Mouse (Mus musculus) forelimb bud, embryonic 11.5 days (tissue): ENCODE results near the gene Hsd3b7.
"Not testable (repeated sequence)": the region's sequence is repeated elsewhere in the genome, so short reads cannot be mapped to it uniquely, and the experiment has no call there.

Experiments
- DNase-seq: peaks from one replicate; pipeline ENCODE4 v3.0.0-alpha.2; 2012; ENCODE audit warnings: low read depth, low spot score

Gene Hsd3b7

DNA sequence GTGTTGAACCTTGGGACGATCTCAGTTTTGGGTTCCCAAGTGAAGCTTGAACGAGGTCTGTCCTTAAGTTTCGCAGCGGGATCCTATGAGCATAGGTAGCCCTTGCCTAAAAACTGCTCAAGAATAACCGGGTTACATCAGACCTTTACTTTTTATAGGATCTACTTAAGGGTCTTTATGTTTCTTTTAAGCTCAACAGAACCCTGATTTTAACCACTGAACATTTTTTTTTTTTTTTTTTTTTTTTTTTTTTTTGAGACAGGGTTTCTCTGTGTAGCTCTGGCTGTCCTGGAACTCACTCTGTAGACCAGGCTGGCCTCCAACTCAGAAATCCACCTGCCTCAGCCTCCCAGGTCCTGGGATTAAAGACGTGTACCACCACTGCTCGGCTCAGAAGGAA is 24.6 kb upstream of the Hsd3b7 start:
- DNase-seq: not testable (repeated sequence)

DNA sequence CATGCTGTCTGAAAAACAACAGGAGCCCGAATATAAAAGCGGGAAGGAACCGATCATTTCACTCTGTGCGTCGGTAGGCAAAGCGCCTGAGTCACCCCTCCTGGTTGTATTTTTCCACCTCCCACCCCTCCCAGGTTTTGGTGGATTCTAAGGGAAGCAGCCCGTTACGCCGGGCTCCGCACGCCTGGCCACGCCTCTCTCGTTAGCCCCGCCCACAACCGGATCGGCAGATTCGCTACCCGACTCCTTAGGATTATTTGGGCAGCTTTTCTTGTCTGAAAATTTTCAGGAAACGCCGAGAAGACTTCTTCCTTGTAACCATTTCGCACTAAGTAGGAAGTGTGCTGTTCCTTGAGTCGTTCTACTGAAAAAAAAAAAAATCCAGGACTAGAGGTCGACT is 24.0 kb upstream of the Hsd3b7 start, which contains the start of gene Setd1a:
TSS of gene Setd1a (plus strand) at position 245 of the 400 bp plus-strand sequence.
- peak; percentile 81 for DNase-seq

DNA sequence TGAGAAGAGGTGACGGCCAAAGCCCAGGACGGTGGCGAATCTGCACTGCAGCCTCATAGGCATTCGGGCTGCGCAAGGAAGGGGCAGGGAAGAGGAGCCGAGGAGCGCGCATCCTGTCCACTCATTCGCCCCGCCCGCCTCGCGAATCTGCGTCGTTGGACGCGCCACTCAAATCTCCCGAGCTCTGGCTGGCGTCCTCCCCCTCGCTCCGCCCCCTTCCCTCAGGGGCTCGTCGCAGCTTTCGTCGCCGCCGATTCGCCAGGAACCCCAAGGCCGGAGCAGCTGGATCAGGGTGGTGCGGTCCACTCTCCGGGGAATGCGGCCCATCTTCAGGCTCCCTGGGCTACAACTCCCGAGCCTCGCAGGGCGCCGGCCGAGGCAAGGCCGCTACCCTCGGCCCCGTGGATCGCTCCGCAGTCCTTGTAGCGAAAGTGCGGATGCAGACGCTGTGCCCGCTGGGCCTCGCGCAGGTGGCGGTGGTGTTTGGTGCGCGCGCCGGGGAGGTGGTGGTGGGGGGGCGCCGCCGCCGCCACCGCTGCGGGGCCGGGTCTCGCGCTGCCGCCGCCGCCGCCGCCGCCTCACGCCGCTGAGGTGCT is 23.4 kb upstream of the Hsd3b7 start:
- DNase-seq: peak; percentile 95

DNA sequence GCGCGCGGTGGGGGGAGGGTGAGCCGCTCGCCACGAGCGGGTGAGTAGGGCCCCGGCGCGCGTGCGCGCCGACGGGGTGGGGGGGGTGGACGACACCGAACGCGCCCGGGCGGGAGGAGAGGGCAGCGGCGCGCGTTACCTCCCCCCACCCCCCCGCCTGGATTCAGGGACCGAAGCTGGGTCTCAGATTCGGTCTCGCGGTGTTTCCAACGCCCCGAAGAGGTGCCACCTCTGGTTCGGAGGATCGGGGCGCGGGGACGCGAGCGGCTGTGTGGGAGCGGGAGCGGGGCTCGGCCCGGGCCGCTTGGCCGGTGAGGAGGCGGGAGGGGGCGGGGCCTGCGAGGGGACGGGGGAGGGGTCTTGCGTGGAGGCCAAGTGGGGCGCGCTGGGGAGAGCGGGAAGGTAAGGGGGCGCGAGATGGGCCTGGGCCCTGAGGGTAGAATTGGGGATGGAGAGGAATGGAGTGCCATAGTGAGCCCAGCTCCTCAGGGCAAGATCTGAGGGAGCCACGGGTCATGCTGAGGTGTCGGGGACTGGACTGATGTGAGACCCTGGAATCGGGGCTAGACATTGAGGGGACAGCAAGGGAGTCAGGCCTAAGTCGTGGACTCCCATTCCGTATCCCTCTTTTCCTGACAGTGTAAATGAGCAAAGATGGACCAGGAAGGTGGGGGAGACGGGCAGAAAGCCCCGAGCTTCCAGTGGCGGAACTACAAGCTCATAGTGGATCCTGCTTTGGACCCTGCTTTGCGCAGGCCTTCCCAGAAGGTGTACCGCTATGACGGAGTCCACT is 22.7 kb upstream of the Hsd3b7 start:
- DNase-seq: peak; percentile 58

DNA sequence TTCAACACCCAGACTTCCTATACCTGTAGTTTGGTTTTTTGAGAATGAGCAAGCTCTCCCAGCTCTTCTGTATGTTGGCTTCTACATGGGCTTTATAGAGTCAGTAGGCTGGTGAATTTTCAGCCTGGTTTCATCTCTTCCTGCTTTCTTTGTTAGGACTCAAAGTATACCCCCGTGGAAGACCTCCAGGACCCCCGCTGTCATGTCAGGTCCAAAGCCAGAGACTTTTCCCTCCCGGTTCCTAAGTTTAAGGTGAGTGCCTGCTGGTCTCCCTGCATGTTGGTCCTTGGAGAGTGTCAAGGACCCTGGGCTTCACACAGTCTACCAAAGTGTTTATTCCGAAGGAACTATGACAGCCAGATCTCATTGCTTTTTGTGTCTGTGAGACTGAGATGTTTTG is 22.1 kb upstream of the Hsd3b7 start:
- DNase-seq: no peak

DNA sequence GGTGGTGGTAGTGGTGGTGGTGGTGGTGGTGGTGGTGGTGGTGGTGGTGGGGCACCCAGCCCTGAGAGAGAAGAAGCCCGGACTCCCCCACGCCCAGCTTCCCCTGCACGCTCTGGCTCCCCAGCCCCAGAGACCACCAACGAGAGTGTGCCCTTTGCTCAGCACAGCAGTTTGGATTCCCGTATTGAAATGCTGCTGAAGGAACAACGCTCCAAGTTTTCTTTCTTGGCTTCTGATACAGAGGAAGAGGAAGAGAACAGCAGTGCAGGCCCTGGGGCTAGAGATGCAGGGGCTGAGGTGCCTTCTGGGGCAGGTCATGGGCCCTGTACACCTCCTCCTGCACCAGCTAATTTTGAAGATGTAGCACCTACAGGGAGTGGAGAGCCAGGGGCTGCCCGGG is 15.1 kb upstream of the Hsd3b7 start, which contains the start of gene Gm49388:
TSS of gene Gm49388 (plus strand) at position 301 of the 400 bp plus-strand sequence.
- no peak for DNase-seq

DNA sequence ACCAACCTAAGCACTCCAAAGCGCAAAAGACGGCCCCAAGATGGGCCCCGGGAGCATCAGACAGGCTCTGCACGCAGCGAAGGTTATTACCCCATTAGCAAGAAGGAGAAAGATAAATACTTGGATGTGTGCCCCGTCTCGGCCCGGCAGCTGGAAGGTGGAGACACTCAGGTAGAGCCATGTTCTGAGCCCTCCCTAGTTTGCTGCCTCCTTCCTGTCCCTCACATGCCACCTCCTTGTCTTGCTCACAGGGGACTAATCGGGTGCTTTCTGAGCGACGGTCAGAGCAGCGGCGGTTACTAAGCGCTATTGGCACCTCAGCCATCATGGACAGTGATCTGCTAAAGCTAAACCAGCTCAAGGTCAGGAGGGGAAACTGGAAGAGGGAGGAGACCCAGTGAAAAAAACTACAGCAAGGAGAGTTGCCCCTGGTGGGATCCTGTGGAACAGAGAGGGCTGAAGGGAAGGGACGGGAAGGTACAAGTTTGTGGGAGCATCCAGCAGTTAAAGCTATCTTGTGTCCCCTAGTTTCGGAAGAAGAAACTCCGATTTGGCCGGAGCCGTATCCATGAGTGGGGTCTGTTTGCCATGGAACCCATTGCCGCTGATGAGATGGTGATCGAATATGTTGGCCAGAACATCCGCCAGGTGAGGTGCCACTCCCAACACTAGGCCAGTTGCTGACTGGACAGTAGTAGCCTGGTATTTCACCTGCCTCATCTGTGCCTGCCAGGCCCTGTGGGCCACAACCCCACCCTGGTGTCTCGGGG is 3.1 kb upstream of the Hsd3b7 start:
- DNase-seq: no peak

DNA sequence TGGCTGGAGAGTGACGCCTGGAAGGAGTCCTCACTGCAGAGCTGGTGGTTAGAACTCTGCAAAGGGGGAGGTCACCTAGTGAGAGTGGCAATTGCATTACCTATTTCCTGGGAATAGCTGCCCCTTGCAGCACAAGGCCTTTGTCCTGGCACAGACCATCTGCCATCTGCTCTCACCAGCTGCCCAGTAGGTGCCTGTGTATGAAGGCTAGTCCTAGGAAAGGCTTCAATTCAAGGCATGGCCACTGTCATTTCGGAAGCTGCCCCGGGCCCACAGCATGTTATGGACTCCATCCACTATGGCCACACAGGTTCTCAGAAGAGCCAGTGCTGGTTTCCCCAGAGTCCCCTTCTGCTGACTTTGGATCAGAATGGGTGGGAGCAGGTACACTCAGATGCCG is 1.8 kb upstream of the Hsd3b7 start:
- no peak for DNase-seq

DNA sequence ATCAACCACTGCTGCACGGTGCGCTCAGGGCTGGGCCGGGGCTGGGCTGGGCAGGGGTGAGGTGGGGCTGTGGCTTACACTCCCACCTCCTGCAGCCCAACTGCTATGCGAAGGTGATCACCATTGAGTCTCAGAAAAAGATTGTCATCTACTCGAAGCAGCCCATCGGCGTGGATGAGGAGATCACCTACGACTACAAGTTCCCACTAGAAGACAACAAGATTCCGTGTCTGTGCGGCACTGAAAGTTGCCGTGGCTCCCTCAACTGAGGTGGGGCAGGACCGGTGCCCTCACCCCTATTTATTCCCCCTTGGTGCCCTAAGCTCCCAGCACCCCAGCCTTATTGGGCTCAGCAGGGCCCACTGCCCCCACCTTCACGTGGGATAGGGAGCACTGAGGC is 1.2 kb upstream of the Hsd3b7 start:
- no peak for DNase-seq

DNA sequence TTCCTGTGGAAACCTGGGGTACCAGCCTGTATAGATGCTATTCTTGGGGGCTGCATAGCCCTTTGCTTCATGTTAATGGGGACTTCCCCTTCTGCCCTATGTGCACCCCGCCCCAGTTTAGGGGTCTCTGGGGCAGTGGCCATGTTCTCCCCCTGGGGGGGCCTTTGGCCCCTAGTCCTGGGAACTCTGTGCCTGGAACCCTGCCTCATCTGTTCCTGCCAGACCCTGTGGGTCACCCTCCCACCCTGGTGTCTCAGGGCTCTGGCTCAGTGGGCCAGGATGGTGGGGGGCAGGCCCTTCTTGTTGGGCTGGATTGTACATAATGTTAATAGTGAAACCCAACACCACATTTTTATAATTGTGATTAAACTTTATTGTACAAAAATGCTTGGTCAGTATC is 666 bp upstream of the Hsd3b7 start:
- DNase-seq: no peak

DNA sequence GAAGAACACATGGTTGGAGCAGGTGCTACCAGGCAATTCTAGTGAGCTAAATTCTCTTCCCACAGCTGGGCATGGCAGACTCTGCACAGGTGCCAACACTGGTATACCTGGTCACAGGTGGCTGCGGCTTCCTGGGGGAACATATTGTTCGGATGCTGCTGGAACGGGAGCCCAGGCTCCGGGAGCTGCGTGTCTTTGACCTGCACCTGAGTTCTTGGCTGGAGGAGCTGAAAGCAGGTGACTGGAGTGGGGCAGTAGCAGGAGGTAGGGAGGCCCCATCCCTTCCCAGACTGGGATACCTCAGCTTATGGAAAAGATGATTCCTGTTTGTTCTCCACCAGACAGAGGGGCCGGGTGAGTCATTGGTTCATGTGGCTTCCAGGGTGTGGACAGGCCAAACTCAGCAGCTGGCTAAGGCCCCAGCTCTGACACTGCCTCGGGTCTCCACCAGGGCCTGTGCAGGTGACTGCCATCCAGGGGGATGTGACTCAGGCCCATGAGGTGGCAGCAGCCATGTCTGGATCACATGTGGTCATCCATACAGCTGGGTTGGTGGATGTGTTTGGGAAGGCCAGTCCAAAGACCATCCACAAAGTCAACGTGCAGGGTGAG is 712 bp downstream of the Hsd3b7 start:
- no peak for DNase-seq

DNA sequence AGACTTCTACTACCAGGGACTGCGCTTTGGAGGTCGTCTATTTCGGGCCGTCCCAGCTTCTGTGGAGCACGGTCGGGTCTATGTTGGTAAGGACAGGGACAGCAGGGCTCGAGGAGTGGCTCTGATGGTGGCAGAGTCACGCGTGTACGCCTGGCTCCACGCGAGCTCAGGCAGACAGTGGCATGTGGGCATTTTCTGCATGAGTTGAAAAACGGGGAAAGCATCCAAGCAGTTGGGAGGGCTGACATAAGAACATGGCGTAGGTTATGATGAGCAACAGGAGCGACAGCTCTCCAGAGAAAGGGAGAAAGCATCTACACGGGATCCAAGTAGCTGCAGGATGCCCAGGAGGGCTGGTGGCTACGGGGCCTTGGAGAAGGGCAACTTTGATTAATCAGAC is 1.9 kb downstream of the Hsd3b7 start:
- DNase-seq: no peak

DNA sequence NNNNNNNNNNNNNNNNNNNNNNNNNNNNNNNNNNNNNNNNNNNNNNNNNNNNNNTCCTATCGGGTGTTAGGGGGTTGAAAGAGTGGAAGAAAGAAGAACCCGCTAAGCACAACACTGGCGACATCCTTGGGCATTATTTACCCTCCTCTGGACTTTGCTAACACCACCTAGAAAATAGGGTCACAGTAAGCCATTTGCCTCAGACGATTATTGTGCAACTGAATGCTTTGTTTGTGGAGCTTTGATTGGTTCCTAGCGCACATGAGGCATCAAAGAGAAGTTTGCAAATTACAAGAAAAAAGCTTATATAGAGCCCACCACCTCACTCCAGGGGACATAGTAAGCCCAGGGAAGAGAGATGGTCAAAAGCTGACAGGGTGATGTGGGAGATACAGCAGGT is 8.4 kb downstream of the Hsd3b7 start:
- DNase-seq: no peak

DNA sequence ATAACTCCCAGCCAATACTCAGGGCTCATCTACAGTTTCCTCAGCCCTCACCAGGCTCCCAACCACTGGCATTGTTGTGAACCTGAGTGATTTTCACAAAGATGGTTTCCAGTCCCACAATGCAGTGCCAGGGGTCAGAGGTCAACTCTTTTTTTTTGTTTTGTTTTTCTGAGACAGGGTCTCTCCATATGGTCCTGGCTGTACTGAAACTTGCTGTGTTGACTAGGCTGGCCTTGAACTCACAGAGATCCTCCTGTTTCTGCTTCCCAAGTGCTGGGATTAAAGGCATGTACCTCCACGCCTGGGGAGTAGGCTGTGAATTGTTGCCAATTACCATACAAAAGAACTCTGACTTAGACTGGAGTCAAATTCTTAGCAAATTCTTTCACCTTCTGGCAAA is 9.4 kb downstream of the Hsd3b7 start:
- no peak for DNase-seq

DNA sequence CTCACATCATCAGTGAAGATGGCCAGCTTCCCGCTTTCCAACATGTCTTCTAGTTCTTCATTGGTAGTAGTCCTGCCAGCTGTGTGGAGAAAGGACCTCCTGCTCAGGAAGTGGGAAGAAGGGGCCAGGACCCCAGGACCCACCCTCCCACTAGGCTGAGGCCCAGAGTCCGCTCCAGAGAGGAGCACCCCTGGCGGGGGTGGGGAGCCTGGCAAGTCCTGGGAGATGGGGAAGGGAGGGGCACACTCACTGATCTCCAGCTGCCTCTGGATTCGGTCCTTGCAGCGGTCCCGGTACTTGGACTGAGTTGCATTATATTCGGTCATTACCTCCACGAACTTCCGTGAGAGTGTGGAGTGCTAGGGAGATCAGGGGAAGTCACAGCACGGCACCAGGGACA is 10.2 kb downstream of the Hsd3b7 start:
- no peak for DNase-seq

DNA sequence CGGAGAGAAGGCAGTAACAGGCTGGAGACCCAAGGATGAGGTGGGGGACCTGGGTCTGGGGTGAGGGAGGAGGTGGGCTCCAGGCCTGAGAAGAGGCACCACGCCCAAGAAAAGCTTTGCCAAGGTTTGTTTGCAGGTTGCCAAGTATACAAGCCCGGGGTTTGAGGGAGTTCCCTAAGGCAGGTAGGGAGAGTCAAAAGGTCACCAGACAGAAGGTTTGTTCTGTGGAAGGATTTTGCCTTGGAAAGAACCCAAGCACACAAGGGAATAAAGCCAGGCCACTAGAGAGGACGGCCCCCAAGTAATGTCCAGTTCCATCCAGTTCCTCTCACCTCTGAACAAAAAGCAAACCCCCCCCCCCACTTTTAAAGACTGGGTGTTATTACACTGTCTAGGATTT is 10.8 kb downstream of the Hsd3b7 start:
- DNase-seq: no peak

DNA sequence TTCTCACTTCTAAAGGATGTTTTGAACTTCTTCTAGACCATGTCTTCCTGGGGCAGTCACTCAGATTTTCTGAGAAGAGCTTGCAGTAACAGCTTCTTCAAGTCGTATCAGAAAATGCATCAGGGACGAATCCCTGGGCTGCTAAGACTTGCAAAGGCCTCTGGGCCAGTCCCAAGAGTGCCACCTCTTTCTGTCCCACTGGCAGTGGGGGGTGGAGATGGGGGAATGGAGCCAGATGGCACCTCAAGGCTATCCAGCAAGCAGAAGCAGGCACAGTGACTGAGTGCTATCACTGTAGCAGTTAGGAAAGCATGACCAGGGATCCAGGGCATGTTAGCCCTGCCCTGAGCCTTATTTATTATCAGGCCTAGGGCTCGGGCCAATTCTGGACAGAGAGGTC is 11.9 kb downstream of the Hsd3b7 start:
- no peak for DNase-seq

DNA sequence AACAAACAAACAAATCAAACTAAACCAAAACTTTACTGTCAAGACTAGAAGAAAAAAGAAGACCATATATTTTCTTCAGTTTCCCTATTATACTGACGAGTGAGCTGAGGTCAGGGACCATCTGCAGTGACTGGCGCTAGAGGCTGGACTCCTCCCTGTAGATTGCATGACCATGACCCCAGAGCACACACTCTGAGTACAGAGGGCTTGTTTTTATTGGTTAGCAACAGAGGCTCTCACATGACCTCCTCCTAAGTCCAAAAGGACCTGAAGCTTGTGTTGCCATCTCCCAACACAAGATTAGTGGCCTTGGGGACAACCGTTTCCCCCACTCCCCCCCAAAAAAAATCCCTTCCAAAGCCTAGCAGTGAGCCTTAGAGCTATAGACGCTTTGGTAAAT is 13.4 kb downstream of the Hsd3b7 start:
- no peak for DNase-seq

DNA sequence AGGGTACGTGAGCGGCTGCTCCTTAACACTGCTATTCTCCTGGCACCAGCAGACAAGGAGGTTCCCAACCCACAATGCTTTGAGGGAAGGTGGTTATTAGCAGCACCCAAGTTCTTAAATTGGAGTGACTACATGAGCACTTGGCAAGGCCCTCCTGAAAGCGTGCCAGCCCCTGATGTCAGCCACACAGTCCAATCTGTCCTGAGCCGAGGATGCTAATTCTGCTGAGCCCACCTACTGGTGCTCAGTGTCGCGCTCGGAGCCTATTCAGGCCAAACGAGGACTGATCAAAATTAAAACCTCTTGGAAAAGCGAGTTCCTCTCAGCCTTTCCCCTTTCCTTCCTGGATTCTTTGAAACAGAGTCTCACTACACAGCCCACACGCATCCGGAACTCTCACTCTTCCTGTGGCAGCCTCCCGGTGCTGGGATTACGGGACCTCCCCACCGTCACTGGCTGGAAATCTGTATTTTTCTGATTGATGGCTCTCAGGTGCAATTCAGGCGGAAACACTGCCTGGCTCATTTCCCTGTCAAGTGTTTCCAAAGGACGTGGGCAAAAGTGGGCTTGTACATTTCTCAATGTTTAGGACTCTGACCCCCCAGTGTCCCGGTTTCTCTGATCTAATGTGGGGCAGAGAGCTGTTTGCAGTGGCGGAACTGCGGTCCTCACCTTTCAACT is 14.0 kb downstream of the Hsd3b7 start:
- no peak for DNase-seq

DNA sequence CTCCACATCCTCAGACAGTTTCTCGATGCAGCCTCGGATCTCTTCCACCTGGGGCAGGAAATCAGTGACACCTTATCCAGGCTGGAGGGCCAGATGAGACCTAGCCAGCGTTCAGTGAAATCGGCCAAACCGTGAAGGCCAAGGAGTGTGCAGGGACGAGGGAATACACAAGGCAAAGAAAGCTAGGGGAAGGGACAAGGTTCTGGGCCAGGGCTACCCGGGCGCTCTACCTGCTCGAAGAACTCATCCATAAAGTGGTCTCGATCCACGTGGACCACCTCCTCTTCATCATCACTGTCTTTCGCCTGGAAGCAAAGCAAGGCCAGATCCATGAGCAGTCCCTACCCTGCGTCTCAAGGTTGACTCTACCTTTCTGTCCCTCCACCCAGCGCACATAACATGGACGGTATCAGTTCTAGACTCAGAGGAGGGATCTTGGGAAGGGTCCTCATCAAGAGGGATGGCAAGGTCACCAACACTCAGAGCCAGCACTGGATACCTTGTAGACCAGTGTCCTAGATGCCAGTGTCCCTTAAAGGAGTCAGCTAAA is 14.8 kb downstream of the Hsd3b7 start:
- DNase-seq: no peak
